Mouse (Mus musculus) cerebellum, adult 8-10 months (tissue): Measurements from ENCODE around the gene Ccl28.
"Not testable (repeated sequence)": the region's sequence is repeated elsewhere in the genome, so short reads cannot be mapped to it uniquely, and the experiment has no call there.

Experiments
- DNase-seq: peaks from one replicate; pipeline ENCODE4 v3.0.0; 2022

Gene Ccl28

GRCm38 (mm10) chr13:119623634-119624033 is at the start of gene Ccl28:
Ccl28 (plus strand) TSS chr13:119623819.
- no peak for DNase-seq

GRCm38 (mm10) chr13:119596321-119597211 is 27.1 kb upstream of the Ccl28 start:
- not testable (repeated sequence) for DNase-seq

GRCm38 (mm10) chr13:119598466-119598865 is 25.2 kb upstream of the Ccl28 start:
- not testable (repeated sequence) for DNase-seq

- DNase-seq = not testable (repeated sequence)
These were observed 24.6 kb upstream of the Ccl28 start for GRCm38 (mm10) chr13:119599066-119599465.

GRCm38 (mm10) chr13:119599498-119599897 is 24.1 kb upstream of the Ccl28 start:
- not testable (repeated sequence) for DNase-seq

GRCm38 (mm10) chr13:119600166-119600565 is 23.5 kb upstream of the Ccl28 start:
- not testable (repeated sequence) for DNase-seq

- DNase-seq = peak; percentile 32
These were observed 20.8 kb upstream of the Ccl28 start for GRCm38 (mm10) chr13:119602688-119603331.

GRCm38 (mm10) chr13:119603890-119604289 is 19.7 kb upstream of the Ccl28 start:
- DNase-seq = not testable (repeated sequence)

- not testable (repeated sequence) for DNase-seq
These were observed 19.3 kb upstream of the Ccl28 start for GRCm38 (mm10) chr13:119604322-119604721.

GRCm38 (mm10) chr13:119618841-119619240 is 4.8 kb upstream of the Ccl28 start:
- DNase-seq = no peak

GRCm38 (mm10) chr13:119619735-119620134 is 3.9 kb upstream of the Ccl28 start:
- DNase-seq = no peak

GRCm38 (mm10) chr13:119625952-119626351 is 2.3 kb downstream of the Ccl28 start:
- DNase-seq = not testable (repeated sequence)

GRCm38 (mm10) chr13:119631482-119632155 is 8.0 kb downstream of the Ccl28 start:
- DNase-seq = peak; percentile 83

- DNase-seq = no peak
These were observed 8.5 kb downstream of the Ccl28 start for GRCm38 (mm10) chr13:119632156-119632548.

- no peak for DNase-seq
These were observed 11.9 kb downstream of the Ccl28 start for GRCm38 (mm10) chr13:119635496-119635895.

GRCm38 (mm10) chr13:119637837-119638236 is 14.2 kb downstream of the Ccl28 start:
- no peak for DNase-seq

- no peak for DNase-seq
These were observed 14.8 kb downstream of the Ccl28 start for GRCm38 (mm10) chr13:119638449-119638848.

GRCm38 (mm10) chr13:119639302-119639701 is 15.7 kb downstream of the Ccl28 start:
- DNase-seq = no peak

- no peak for DNase-seq
These were observed 16.9 kb downstream of the Ccl28 start for GRCm38 (mm10) chr13:119640504-119640903.

GRCm38 (mm10) chr13:119641145-119641544 is 17.5 kb downstream of the Ccl28 start:
- DNase-seq = no peak

GRCm38 (mm10) chr13:119644769-119645168 is 21.1 kb downstream of the Ccl28 start:
- DNase-seq = no peak

GRCm38 (mm10) chr13:119646511-119646910 is 22.9 kb downstream of the Ccl28 start:
- DNase-seq = no peak
